25 mouse cellular contexts compared by ENCODE assay signal in genomic region chr16:37550266-37550665, GRCm38 (mm10). TPM values are rescaled to one million over a fixed set of nuclear protein-coding genes. Genes with fewer than 3 reads are reported as not detected.
A peak's percentile ranks its signal among the peaks of the same experiment; 100 is the strongest.
DNase-seq lines count a peak whose midpoint lies in the region; ATAC-seq and TF ChIP-seq lines count a peak whose summit lies in the region.
"Had no signal": no experiment of that assay in that cellular context is flagged by ENCODE, and none has a peak within 500 bp of the region (broad histone marks: within the 10 kb centered on the region; RNA-seq: fewer than 3 reads in every experiment).

No protein-coding gene starts in this region.

- H3K4me1 ChIP-seq in neural tube, embryonic 11.5 days (ENCODE audit: control insufficient read depth, insufficient read depth, low read length): peaks cover 3% of the 10 kb centered on the region; the same call in 1 of the 2 replicates
- H3K4me1 ChIP-seq in heart, postnatal 0 days (ENCODE audit: control insufficient read depth, insufficient read depth): peaks cover 24% of the 10 kb centered on the region
- H3K4me1 ChIP-seq: midbrain, embryonic 15.5 days had no signal

- peak; percentile 72; the same call in 1 of the 2 replicates for ATAC-seq in neural tube, embryonic 11.5 days (ENCODE audit: insufficient read depth, low FRiP score, low TSS enrichment)
- ATAC-seq in heart, postnatal 0 days (ENCODE audit: insufficient read depth, low read depth): peak; percentile 81
- ATAC-seq: CD4-positive, CD25-positive, alpha-beta regulatory T cell, adult 4 months; forebrain, embryonic 14.5 days; intestine, postnatal 0 days; midbrain, embryonic 15.5 days had no signal

- TF ChIP-seq EP300 in heart, postnatal 0 days (IDR thresholded peaks at IDR 0.05; ENCODE audit: low read depth): 0 out of 2 replicates have a peak, but pooled peaks have one; percentile 37

- WGBS in neural tube, embryonic 11.5 days: 63% methylated on average over 3 of the region's 3 CpGs
- WGBS in heart, postnatal 0 days: 30% methylated on average over 3 of the region's 3 CpGs

- intact Hi-C loops in heart, postnatal 14 days (cut with DNase I): no loop called here
- intact Hi-C loops in left cerebral cortex, postnatal 25 days (cut with DNase I): no loop called here

- DNase-seq in heart, adult 18-20 months: peak; percentile 12 to 29
- no peak for DNase-seq in heart, postnatal 14 days
- DNase-seq in neural tube, embryonic 11.5 days (ENCODE audit: low spot score): no peak
- DNase-seq in neural tube, embryonic 10.5 days (ENCODE audit: extremely low spot score, low spot score): no peak
- DNase-seq in heart, postnatal 0 days (ENCODE audit: low spot score): peak; percentile 71
- DNase-seq in right cerebral cortex, postnatal 10 days (ENCODE audit: low spot score in 2 of 2): no peak
- DNase-seq in left cerebral cortex, postnatal 25 days (ENCODE audit: low spot score in 2 of 2): no peak
- DNase-seq: adrenal gland, postnatal 36 days; cerebellum, adult 9-10 months; gastrocnemius, postnatal 25 days; kidney, postnatal 25 days; liver, embryonic 13.5 days; lung, adult 2 months; lung, postnatal 14 days; right cerebral cortex, postnatal 25 days; spleen, adult 18-20 months had no signal

- H3K9ac ChIP-seq in neural tube, embryonic 11.5 days (ENCODE audit: low read length): no peak overlapping the region
- H3K9ac ChIP-seq in heart, postnatal 0 days (replicated peaks; ENCODE audit: low read depth, low read length): no peak overlapping the region
- H3K9ac ChIP-seq: liver, embryonic 13.5 days; midbrain, embryonic 15.5 days had no signal

- no peaks in the 10 kb centered on the region for H3K36me3 ChIP-seq in neural tube, embryonic 11.5 days (ENCODE audit: control insufficient read depth, insufficient read depth, low read length)
- H3K36me3 ChIP-seq in heart, postnatal 0 days (replicated peaks; ENCODE audit: control insufficient read depth, insufficient read depth, low read length): no peaks in the 10 kb centered on the region
- H3K36me3 ChIP-seq: midbrain, embryonic 15.5 days had no signal

- no peak overlapping the region for H3K4me2 ChIP-seq in neural tube, embryonic 11.5 days (ENCODE audit: low read depth)
- H3K4me2 ChIP-seq in heart, postnatal 0 days (ENCODE audit: low read depth, low read length): peak overlapping the region; percentile 21
- H3K4me2 ChIP-seq: liver, embryonic 13.5 days; midbrain, embryonic 15.5 days had no signal

- TF ChIP-seq CTCF in heart, postnatal 0 days (IDR thresholded peaks at IDR 0.05; ENCODE audit: low read depth): no peak

- H3K27me3 ChIP-seq in neural tube, embryonic 11.5 days (ENCODE audit: control insufficient read depth, insufficient read depth, low read length): no peaks in the 10 kb centered on the region
- no peaks in the 10 kb centered on the region for H3K27me3 ChIP-seq in heart, postnatal 0 days (ENCODE audit: control insufficient read depth, insufficient read depth, low read length)
- H3K27me3 ChIP-seq: liver, embryonic 13.5 days; midbrain, embryonic 15.5 days had no signal

- H3K27ac ChIP-seq in neural tube, embryonic 11.5 days (ENCODE audit: low read depth, low read length): no peak overlapping the region; the same call in 1 of the 2 replicates
- peak overlapping the region; percentile 83 for H3K27ac ChIP-seq in heart, postnatal 0 days (ENCODE audit: low read depth)
- H3K27ac ChIP-seq: hindbrain, embryonic 10.5 days; liver, embryonic 13.5 days; midbrain, embryonic 15.5 days had no signal

- H3K4me3 ChIP-seq in neural tube, embryonic 11.5 days (ENCODE audit: low read depth, low read length): no peak overlapping the region
- no peak overlapping the region for H3K4me3 ChIP-seq in heart, postnatal 0 days (ENCODE audit: low read depth, low read length)
- H3K4me3 ChIP-seq: hindbrain, embryonic 10.5 days; liver, embryonic 13.5 days; midbrain, embryonic 15.5 days; myocyte had no signal

- H3K9me3 ChIP-seq in neural tube, embryonic 11.5 days (ENCODE audit: control insufficient read depth, low read length): no peaks in the 10 kb centered on the region
- no peaks in the 10 kb centered on the region for H3K9me3 ChIP-seq in heart, postnatal 0 days (replicated peaks; ENCODE audit: control insufficient read depth, low read length)
- H3K9me3 ChIP-seq: hindbrain, embryonic 10.5 days; liver, embryonic 13.5 days; midbrain, embryonic 15.5 days had no signal

RNA-seq across cellular contexts. Expression of gene Rabl3, which starts 10.6 kb away (rescaled TPM):
- 1 to 10 TPM; 6.6 to 6.7 TPM for total RNA-seq in heart, adult 18-20 months (2021)
- 1 to 10 TPM; 7.6 to 8.6 TPM for total RNA-seq in heart, postnatal 14 days (2021)
- polyA plus RNA-seq in neural tube, embryonic 11.5 days (2014; fragmentation: Nextera tagmentation; extraction: Ambion mirVana): 39.6 and 40.7 TPM in 2 replicates
- 4.8 and 4.9 TPM in 2 replicates for total RNA-seq in heart, postnatal 0 days (2014; rRNA removed; ENCODE audit: low replicate concordance)
- polyA plus RNA-seq in heart, postnatal 0 days (2015; fragmentation: Nextera tagmentation; extraction: Ambion mirVana): 17.5 and 18.5 TPM in 2 replicates
- total RNA-seq in left cerebral cortex, postnatal 25 days (2021): 1 to 10 TPM; 8.1 to 9.6 TPM

RNA-seq across cellular contexts. Expression of gene Gtf2e1, which starts 10.7 kb away (rescaled TPM):
- total RNA-seq in heart, adult 18-20 months (2021): 1 to 10 TPM; 6.7 to 7.2 TPM
- 1 to 10 TPM; 6.8 to 7.5 TPM for total RNA-seq in heart, postnatal 14 days (2021)
- polyA plus RNA-seq in neural tube, embryonic 11.5 days (2014; fragmentation: Nextera tagmentation; extraction: Ambion mirVana): 47.3 and 55.3 TPM in 2 replicates
- 8.5 and 9.0 TPM in 2 replicates for total RNA-seq in heart, postnatal 0 days (2014; rRNA removed; ENCODE audit: low replicate concordance)
- 11.4 and 12.1 TPM in 2 replicates for polyA plus RNA-seq in heart, postnatal 0 days (2015; fragmentation: Nextera tagmentation; extraction: Ambion mirVana)
- 10 to 100 TPM; 16.0 to 16.2 TPM for total RNA-seq in left cerebral cortex, postnatal 25 days (2021)

RNA-seq across cellular contexts. Expression of gene Hgd, which starts 29.7 kb away (rescaled TPM):
- total RNA-seq in heart, adult 18-20 months (2021): not detected
- total RNA-seq in heart, postnatal 14 days (2021): under 1 TPM in 1 of 2 experiments, not detected in 1; 0.12 TPM
- polyA plus RNA-seq in neural tube, embryonic 11.5 days (2014; fragmentation: Nextera tagmentation; extraction: Ambion mirVana): 0.32 and 0.42 TPM in 2 replicates
- not detected in 2 replicates for total RNA-seq in heart, postnatal 0 days (2014; rRNA removed; ENCODE audit: low replicate concordance)
- 0.18 TPM in 1 of 2 replicates, not detected in the other for polyA plus RNA-seq in heart, postnatal 0 days (2015; fragmentation: Nextera tagmentation; extraction: Ambion mirVana)
- total RNA-seq in left cerebral cortex, postnatal 25 days (2021): not detected
- total RNA-seq: gastrocnemius, postnatal 25 days; left cerebral cortex, postnatal 36 days; megakaryocyte progenitor cell, adult 5-6 weeks had no signal
- polyA plus RNA-seq: embryonic facial prominence, embryonic 14.5 days; forebrain, embryonic 14.5 days; hindbrain, embryonic 10.5 days had no signal

Comparison
In these comparisons a context has a peak if more than half of its experiments do, and no peak if none do; other contexts are left out.
1. DNase-seq: peak in heart, adult 18-20 months (2 of 2) and heart, postnatal 0 days (single experiment); none in heart, postnatal 14 days (0 of 2), neural tube, embryonic 11.5 days (single experiment), neural tube, embryonic 10.5 days (single experiment), right cerebral cortex, postnatal 10 days (0 of 2) and left cerebral cortex, postnatal 25 days (0 of 2).